Mouse (Mus musculus) kidney, postnatal 0 days (tissue): ENCODE data around the gene Bcar3. TPM values are rescaled to one million over a fixed set of nuclear protein-coding genes. Genes with fewer than 3 reads are reported as not detected.

ENCODE experiments used
- ATAC-seq: fragments of 200-750 bp; cut with Nextera tagmentation; replicated peaks from 2 replicates; pipeline ENCODE4 v1.8.0; 2017; ENCODE audit warnings: low read depth, moderate number of reproducible peaks, moderate TSS enrichment, moderate library complexity; ENCODE audit not compliant: low FRiP score
- DNase-seq: peaks from one replicate; pipeline ENCODE4 v3.0.0-alpha.2; 2016; ENCODE audit warnings: low spot score
- H3K27ac ChIP-seq: fragments of 300-500 bp; sonication (generic); 2 replicates; pipeline ENCODE4 v1.5.1; 2014; ENCODE audit warnings: mild to moderate bottlenecking
- H3K27me3 ChIP-seq: fragments of 300-500 bp; sonication (generic); 2 replicates; pipeline ENCODE4 v1.6.1; 2014; ENCODE audit warnings: low read length, mixed read lengths; ENCODE audit not compliant: insufficient read depth
- H3K36me3 ChIP-seq: fragments of 300-500 bp; sonication (generic); 2 replicates; pipeline ENCODE4 v1.6.1; 2014; ENCODE audit warnings: low read length, mixed read lengths; ENCODE audit not compliant: insufficient read depth
- H3K4me1 ChIP-seq: fragments of 300-500 bp; sonication (generic); replicated peaks from 2 replicates; pipeline ENCODE4 v1.6.1; 2014; ENCODE audit warnings: antibody characterized with exemption, low read length, mixed read lengths; ENCODE audit not compliant: insufficient read depth
- H3K4me2 ChIP-seq: fragments of 300-500 bp; sonication (generic); 2 replicates; pipeline ENCODE4 v1.6.1; 2014; ENCODE audit warnings: mild to moderate bottlenecking, low read length, moderate library complexity, mixed read lengths
- H3K4me3 ChIP-seq: fragments of 300-500 bp; sonication (generic); replicated peaks from 2 replicates; pipeline ENCODE4 v1.5.1; 2014; ENCODE audit warnings: low read depth, low read length
- H3K9ac ChIP-seq: fragments of 300-500 bp; sonication (generic); 2 replicates; pipeline ENCODE4 v1.6.1; 2014; ENCODE audit warnings: low read depth, low read length
- H3K9me3 ChIP-seq: fragments of 300-500 bp; sonication (generic); replicated peaks from 2 replicates; pipeline ENCODE4 v1.6.1; 2016; ENCODE audit warnings: low read length, inconsistent platforms, mixed read lengths
- CTCF ChIP-seq: IDR thresholded peaks from 2 replicates; pipeline ENCODE4 v1.5.1; 2016; ENCODE audit warnings: antibody characterized with exemption, low read depth, mild to moderate bottlenecking, moderate library complexity
- WGBS: fragments of 180-500 bp; shearing (Covaris S2); extraction: QIAGEN DNeasy Blood & Tissue Kit; methylation state at CpG from one replicate; pipeline ENCODE4 v1.1.7; 2014; 5-methylcytosine and 5-hydroxymethylcytosine counted together
- polyA plus RNA-seq: library from polyadenylated mRNA; unstranded; fragments of >200 nt; fragmentation: Nextera tagmentation; extraction: Ambion mirVana; gene quantifications from 2 replicates; pipeline ENCODE4 v1.2.1, GENCODE M21; 2015

The Bcar3 gene
- polyA plus RNA-seq, 1 experiment from 2014 or later, result 18.8 TPM

DNA sequence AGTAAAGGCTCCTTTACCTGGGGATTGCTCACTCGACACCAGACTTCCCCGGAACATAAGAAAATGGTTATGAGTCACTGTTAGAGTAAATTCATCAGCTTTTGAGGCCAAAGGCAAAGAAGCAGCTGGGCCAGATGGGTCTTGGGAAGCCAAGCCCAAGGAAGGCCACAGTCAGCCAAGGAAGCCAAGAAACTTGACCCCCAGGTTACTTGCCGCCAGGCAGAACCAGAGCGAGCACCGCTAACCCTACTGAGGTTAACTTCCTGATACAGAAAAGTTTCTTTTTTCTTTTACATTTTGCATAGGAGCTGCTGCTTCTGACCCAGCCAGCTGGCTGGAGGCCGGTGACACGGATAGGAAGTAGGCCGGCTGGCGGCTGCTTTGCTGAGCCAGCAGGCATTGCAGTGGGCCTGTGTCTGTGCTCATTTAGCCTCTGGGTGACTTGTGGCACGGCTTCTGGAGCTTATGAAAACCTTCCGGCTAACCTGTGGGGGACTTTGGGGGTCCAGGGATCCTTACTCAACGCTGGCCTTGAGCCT, 100.0 kb downstream of the Bcar3 start:
- WGBS, result 66% methylated on average over 12 of the region's 12 CpGs
- DNase-seq, result no peak
- H3K4me2 ChIP-seq, result no peak overlapping the region
- no peaks in the 10 kb centered on the region for H3K9me3 ChIP-seq
- no peak overlapping the region for H3K27ac ChIP-seq
- H3K9ac ChIP-seq, result no peak overlapping the region
- H3K4me1 ChIP-seq, result no peaks in the 10 kb centered on the region
- no peaks in the 10 kb centered on the region for H3K36me3 ChIP-seq
- H3K4me3 ChIP-seq, result no peak overlapping the region
- no peak for TF ChIP-seq CTCF
- ATAC-seq, result no peak
- H3K27me3 ChIP-seq, result no peaks in the 10 kb centered on the region

DNA sequence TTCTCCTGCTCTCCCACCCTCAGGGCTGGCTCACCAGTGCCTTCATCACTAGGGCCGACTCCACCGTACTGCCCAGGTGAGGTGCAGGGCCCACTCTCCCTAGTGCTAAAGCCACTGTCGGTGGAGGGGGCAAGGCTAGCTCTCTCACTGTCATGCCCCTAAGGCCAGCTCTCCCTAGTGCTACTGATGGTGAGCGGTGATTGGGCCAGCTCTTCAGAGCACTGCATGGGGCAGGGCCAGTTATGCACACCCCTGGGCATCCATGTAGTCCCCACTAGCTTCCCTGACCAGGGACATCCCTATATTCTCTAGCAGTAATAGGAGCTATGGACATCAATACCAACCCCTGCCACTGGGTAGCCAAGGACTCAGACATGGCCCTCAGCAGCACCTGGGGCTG, 103.0 kb downstream of the Bcar3 start:
- ATAC-seq, result 0 out of 2 replicates have a peak, but pooled peaks have one; percentile 37
- 91% methylated on average over 4 of the region's 4 CpGs for WGBS
- no peaks in the 10 kb centered on the region for H3K4me1 ChIP-seq
- H3K4me2 ChIP-seq, result no peak overlapping the region
- H3K4me3 ChIP-seq, result no peak overlapping the region
- no peak overlapping the region for H3K27ac ChIP-seq
- no peaks in the 10 kb centered on the region for H3K9me3 ChIP-seq
- no peak for DNase-seq
- no peaks in the 10 kb centered on the region for H3K27me3 ChIP-seq
- TF ChIP-seq CTCF, result no peak
- H3K36me3 ChIP-seq, result no peaks in the 10 kb centered on the region
- no peak overlapping the region for H3K9ac ChIP-seq

GRCm38 (mm10) chr3:122397401-122397800, 103.5 kb downstream of the Bcar3 start:
- Histone ChIP-seq H3K9me3 (no peaks in the 10 kb centered on the region), H3K36me3 (no peaks in the 10 kb centered on the region), H3K4me1 (no peaks in the 10 kb centered on the region), H3K9ac (no peak overlapping the region), H3K4me3 (no peak overlapping the region), H3K27ac (no peak overlapping the region), H3K27me3 (no peaks in the 10 kb centered on the region), H3K4me2 (no peak overlapping the region)
- no peak for TF ChIP-seq CTCF
- WGBS, result 43% methylated on average over 7 of the region's 7 CpGs
- DNase-seq (no peak), ATAC-seq (no peak)

- no peak overlapping the region for H3K9ac ChIP-seq
- H3K4me1 ChIP-seq, result no peaks in the 10 kb centered on the region
- DNase-seq (no peak), ATAC-seq (no peak)
- no peak overlapping the region for H3K4me2 ChIP-seq
- no peak overlapping the region for H3K27ac ChIP-seq
- WGBS, result 95% methylated on average over 2 of the region's 2 CpGs
- no peaks in the 10 kb centered on the region for H3K27me3 ChIP-seq
- TF ChIP-seq CTCF, result no peak
- H3K4me3 ChIP-seq, result no peak overlapping the region
- H3K36me3 ChIP-seq, result no peaks in the 10 kb centered on the region
- H3K9me3 ChIP-seq, result no peaks in the 10 kb centered on the region
These were observed 107.1 kb downstream of the Bcar3 start for GRCm38 (mm10) chr3:122401011-122401410.

GRCm38 (mm10) chr3:122402143-122402542, 108.2 kb downstream of the Bcar3 start:
- Histone ChIP-seq H3K36me3 (no peaks in the 10 kb centered on the region), H3K9me3 (no peaks in the 10 kb centered on the region), H3K27ac (no peak overlapping the region), H3K27me3 (no peaks in the 10 kb centered on the region), H3K4me1 (no peaks in the 10 kb centered on the region), H3K4me2 (no peak overlapping the region), H3K4me3 (no peak overlapping the region), H3K9ac (no peak overlapping the region)
- TF ChIP-seq CTCF, result no peak
- WGBS, result 43% methylated on average over 5 of the region's 5 CpGs
- DNase-seq (no peak), ATAC-seq (no peak)

DNA sequence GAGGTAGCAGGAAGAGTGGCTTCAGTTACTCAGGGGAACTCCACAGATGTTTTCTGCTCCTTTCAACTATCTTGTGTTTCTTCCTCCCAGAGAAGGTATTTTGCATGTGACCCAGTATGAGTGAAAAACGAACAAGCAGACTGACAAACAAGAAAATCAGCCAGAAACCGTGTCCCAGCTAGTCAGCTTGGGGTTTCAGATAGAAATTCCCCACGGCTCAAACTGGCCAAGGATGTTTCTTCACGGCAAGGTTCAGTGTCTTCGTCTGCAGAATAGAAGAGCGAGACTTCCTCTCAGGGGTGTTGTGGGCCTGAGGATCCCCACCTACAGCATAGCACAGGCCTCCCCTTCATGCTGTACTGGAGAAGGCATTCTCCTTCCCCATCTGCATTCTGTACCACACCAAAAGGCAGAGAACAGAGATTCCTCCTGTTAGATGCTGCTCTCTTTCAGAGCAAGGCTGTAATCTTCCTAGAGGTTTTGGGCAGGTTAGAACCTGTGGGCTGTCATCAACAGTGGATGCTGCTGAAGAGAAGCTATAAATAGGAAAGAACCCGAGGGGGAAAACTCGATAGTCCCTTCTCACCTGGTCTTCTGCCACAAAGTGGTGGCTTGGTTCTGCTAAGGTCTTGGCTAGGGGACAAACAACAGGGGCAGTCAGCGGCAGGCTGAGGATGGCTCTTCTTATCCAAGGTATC, 110.1 kb downstream of the Bcar3 start:
- DNase-seq (no peak), ATAC-seq (no peak)
- no peak overlapping the region for H3K4me2 ChIP-seq
- no peak overlapping the region for H3K4me3 ChIP-seq
- H3K27me3 ChIP-seq, result no peaks in the 10 kb centered on the region
- no peak overlapping the region for H3K27ac ChIP-seq
- no peak for TF ChIP-seq CTCF
- no peaks in the 10 kb centered on the region for H3K36me3 ChIP-seq
- WGBS, result 80% methylated on average over 9 of the region's 9 CpGs
- H3K4me1 ChIP-seq, result no peaks in the 10 kb centered on the region
- no peaks in the 10 kb centered on the region for H3K9me3 ChIP-seq
- H3K9ac ChIP-seq, result no peak overlapping the region
